Mouse (Mus musculus) forebrain, embryonic 15.5 days (tissue): Measurements from ENCODE around the gene Gm21994. TPM values are rescaled to one million over a fixed set of nuclear protein-coding genes. Genes with fewer than 3 reads are reported as not detected.
A peak's percentile ranks its signal among the peaks of the same experiment; 100 is the strongest.
"Not testable (repeated sequence)": the region's sequence is repeated elsewhere in the genome, so short reads cannot be mapped to it uniquely, and the experiment has no call there.

Experiments used
- ATAC-seq: fragments of 200-750 bp; cut with Nextera tagmentation; replicated peaks from 2 replicates; pipeline ENCODE4 v1.8.0; 2017; ENCODE audit warnings: mild to moderate bottlenecking, moderate TSS enrichment, moderate library complexity
- H3K27ac ChIP-seq: fragments of 300-500 bp; sonication (generic); replicated peaks from 2 replicates; pipeline ENCODE4 v1.5.1; 2015; ENCODE audit warnings: mild to moderate bottlenecking, inconsistent platforms
- H3K27me3 ChIP-seq: fragments of 300-500 bp; sonication (generic); 2 replicates; pipeline ENCODE4 v1.6.1; 2015; ENCODE audit warnings: inconsistent platforms
- H3K36me3 ChIP-seq: fragments of 300-500 bp; sonication (generic); 2 replicates; pipeline ENCODE4 v1.6.1; 2015; ENCODE audit warnings: mild to moderate bottlenecking, inconsistent platforms
- H3K4me1 ChIP-seq: fragments of 300-500 bp; sonication (generic); 2 replicates; pipeline ENCODE4 v1.6.1; 2015; ENCODE audit warnings: inconsistent platforms
- H3K4me2 ChIP-seq: fragments of 300-500 bp; sonication (generic); replicated peaks from 2 replicates; pipeline ENCODE4 v1.6.1; 2015; ENCODE audit warnings: mild to moderate bottlenecking, inconsistent platforms
- H3K4me3 ChIP-seq: fragments of 300-500 bp; sonication (generic); 2 replicates; pipeline ENCODE4 v1.5.1; 2015; ENCODE audit warnings: mild to moderate bottlenecking, inconsistent platforms
- H3K9ac ChIP-seq: fragments of 300-500 bp; sonication (generic); replicated peaks from 2 replicates; pipeline ENCODE4 v1.6.1; 2015; ENCODE audit warnings: mild to moderate bottlenecking, inconsistent platforms
- H3K9me3 ChIP-seq: fragments of 300-500 bp; sonication (generic); 2 replicates; pipeline ENCODE4 v1.6.1; 2016; ENCODE audit warnings: inconsistent platforms
- WGBS: fragments of 180-500 bp; shearing (Covaris S2); methylation state at CpG from one replicate; pipeline ENCODE4 v1.1.7; 2015; ENCODE audit warnings: mixed read lengths; 5-methylcytosine and 5-hydroxymethylcytosine counted together
- polyA plus RNA-seq: library from polyadenylated mRNA; unstranded; fragments of >200 nt; fragmentation: Nextera tagmentation; extraction: Ambion mirVana; gene quantifications from 2 replicates; pipeline ENCODE4 v1.2.1, GENCODE M21; 2015

Gene Gm21994
- 3.9 and 4.9 TPM in 2 replicates for polyA plus RNA-seq

DNA sequence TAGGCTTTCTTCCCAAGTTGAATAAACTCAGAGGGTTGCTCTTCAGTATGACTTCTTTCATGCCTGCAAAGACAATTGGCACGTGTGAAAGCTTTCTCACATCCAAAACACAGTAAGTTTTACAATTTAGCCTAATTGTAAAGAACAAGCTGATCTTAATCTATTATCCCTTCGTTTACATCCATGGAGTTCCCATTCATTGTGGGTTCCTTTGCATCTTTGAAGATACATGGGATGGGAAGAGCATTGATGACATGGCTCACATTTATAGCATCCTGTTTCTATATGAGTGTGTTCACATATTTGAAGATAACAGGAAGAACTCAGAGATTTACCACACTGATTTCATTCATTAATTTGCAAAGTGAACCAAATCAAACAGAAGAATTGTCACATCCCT is at the start of gene Gm21994:
Gene Gm21994 (minus strand): TSS at position 101 of the 400 bp plus-strand sequence.
- H3K4me2 ChIP-seq, H3K27me3 ChIP-seq, H3K27ac ChIP-seq, H3K9me3 ChIP-seq, H3K4me1 ChIP-seq, ATAC-seq, H3K4me3 ChIP-seq, H3K36me3 ChIP-seq, H3K9ac ChIP-seq: not testable (repeated sequence)
- WGBS = 54% methylated on average over 2 of the region's 2 CpGs

- Histone ChIP-seq H3K27me3 (no peaks in the 10 kb centered on the region), H3K4me2 (no peak overlapping the region), H3K9ac (no peak overlapping the region), H3K4me3 (no peak overlapping the region), H3K27ac (no peak overlapping the region), H3K36me3 (no peaks in the 10 kb centered on the region), H3K4me1 (no peaks in the 10 kb centered on the region), H3K9me3 (no peaks in the 10 kb centered on the region)
- ATAC-seq = no peak
- 52% methylated on average over 1 of the region's 1 CpGs for WGBS
Observed at GRCm38 (mm10) chr2:150299096-150299495, 43.7 kb upstream of the Gm21994 start.

- ATAC-seq = no peak
- Histone ChIP-seq H3K27me3 (no peaks in the 10 kb centered on the region), H3K4me1 (no peaks in the 10 kb centered on the region), H3K4me2 (no peak overlapping the region), H3K9me3 (no peaks in the 10 kb centered on the region), H3K27ac (no peak overlapping the region), H3K4me3 (no peak overlapping the region), H3K36me3 (no peaks in the 10 kb centered on the region), H3K9ac (no peak overlapping the region)
- WGBS = 92% methylated on average over 6 of the region's 6 CpGs
Observed at GRCm38 (mm10) chr2:150293669-150294068, 38.3 kb upstream of the Gm21994 start.

- H3K4me1 ChIP-seq, H3K9me3 ChIP-seq, H3K9ac ChIP-seq, H3K4me3 ChIP-seq, ATAC-seq, H3K36me3 ChIP-seq, H3K27me3 ChIP-seq, H3K4me2 ChIP-seq, H3K27ac ChIP-seq: not testable (repeated sequence)
- 85% methylated on average over 4 of the region's 4 CpGs for WGBS
Observed at GRCm38 (mm10) chr2:150257291-150257690, 1.9 kb upstream of the Gm21994 start, which contains the start of gene Gm14124. Gene Gm14124 (plus strand): TSS chr2:150257517.

DNA sequence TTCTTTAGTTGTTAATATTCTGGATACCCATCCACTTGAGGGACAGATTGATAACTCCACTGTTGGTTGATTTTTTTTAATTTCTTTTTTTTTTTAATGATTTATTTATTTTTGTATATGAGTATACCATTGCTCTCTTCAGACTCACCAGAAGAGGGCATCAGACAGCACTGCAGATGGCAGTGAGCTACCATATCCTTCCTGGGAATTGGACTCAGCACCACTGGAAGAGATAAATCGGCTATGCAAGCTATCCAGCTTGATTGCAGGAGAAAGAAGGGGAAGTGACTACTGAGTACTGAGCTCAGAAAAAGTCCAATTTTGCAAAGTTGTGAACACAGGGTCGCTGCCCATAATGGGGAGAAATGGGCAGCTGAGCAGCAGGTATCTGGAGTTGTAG is 1.5 kb upstream of the Gm21994 start:
- H3K9ac ChIP-seq = not testable (repeated sequence)

DNA sequence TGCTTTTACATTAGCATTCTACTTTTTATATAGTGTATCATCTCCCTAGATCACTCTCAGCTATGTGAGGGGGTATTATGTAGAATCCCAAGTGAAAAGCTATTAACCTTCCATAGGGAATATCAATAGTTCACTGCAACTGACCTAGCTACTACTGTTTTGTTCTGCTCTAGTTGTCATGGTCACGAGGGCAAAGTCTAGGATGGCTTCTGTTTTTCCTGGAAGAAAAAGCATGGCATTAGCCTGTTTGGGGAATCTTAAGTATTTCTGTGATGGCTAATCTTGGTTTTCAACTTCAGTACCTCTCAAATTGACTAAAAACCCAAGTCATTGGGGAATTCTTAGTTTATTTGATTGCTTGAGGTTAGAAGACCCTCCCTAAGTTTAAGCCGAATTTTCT is 12.2 kb downstream of the Gm21994 start:
- no peak overlapping the region for H3K9ac ChIP-seq
- no peaks in the 10 kb centered on the region for H3K4me1 ChIP-seq
- no peak overlapping the region for H3K27ac ChIP-seq
- H3K36me3 ChIP-seq = peaks cover 20% of the 10 kb centered on the region
- no peak for ATAC-seq
- H3K4me2 ChIP-seq = no peak overlapping the region
- H3K9me3 ChIP-seq = peaks cover 26% of the 10 kb centered on the region
- 87% methylated on average over 2 of the region's 2 CpGs for WGBS
- no peaks in the 10 kb centered on the region for H3K27me3 ChIP-seq
- no peak overlapping the region for H3K4me3 ChIP-seq

More for the DNA sequence above, 1.5 kb upstream of the Gm21994 start:
- not testable (repeated sequence) for H3K4me2 ChIP-seq, H3K9me3 ChIP-seq, H3K4me3 ChIP-seq, H3K36me3 ChIP-seq, H3K27ac ChIP-seq, H3K27me3 ChIP-seq, H3K4me1 ChIP-seq, ATAC-seq
- WGBS = 68% methylated on average over 2 of the region's 2 CpGs

DNA sequence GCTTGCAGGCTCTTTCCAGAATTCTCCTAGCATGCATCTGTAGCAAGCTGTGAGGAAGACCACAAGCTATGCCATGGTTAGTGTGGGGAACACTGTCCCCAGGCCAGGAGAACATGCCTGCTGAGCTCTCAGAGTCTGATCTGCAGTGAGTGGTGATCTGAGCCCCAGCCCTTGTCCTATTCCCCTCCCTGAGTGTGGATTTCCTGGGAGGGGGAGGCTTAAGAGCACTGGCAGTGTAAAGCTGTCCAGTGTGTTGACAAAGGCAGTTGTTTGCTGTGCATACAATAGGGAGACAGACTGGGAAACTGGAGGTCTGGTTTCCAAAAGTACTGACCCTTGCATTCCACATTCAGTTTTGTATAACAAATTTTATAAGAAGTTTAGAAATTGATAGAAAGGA is 32.1 kb downstream of the Gm21994 start:
- H3K9ac ChIP-seq, ATAC-seq: not testable (repeated sequence)

DNA sequence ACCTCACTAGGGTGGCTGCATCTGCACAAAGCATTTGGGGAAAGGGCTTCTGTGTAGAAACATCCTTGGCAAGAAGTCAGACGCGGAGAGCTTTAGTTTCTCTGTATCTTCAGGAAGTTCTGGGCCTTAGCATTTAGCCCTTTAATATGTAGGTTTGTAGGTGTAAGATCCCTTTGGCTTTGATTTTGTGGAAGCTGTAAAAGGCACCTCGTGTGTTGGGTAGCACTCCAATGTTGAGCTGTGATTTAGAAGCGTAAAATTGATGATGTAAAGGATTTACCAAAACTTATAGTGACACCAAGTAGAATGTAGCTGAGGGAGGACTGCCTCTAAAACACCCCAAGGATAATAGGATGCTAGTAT is 37.0 kb downstream of the Gm21994 start:
- 27% methylated on average over 4 of the region's 4 CpGs for WGBS
- H3K27me3 ChIP-seq, H3K36me3 ChIP-seq, H3K9me3 ChIP-seq, ATAC-seq, H3K4me1 ChIP-seq: not testable (repeated sequence)
- Histone ChIP-seq H3K4me3 (peak overlapping the region; percentile 45), H3K27ac (peak overlapping the region; percentile 48), H3K9ac (peak overlapping the region; percentile 38; the same call in 1 of the 2 replicates), H3K4me2 (peak overlapping the region; percentile 45)

More for the DNA sequence above, 32.1 kb downstream of the Gm21994 start:
- not testable (repeated sequence) for H3K36me3 ChIP-seq, H3K9me3 ChIP-seq, H3K4me2 ChIP-seq, H3K4me3 ChIP-seq, H3K27ac ChIP-seq, H3K4me1 ChIP-seq, H3K27me3 ChIP-seq

DNA sequence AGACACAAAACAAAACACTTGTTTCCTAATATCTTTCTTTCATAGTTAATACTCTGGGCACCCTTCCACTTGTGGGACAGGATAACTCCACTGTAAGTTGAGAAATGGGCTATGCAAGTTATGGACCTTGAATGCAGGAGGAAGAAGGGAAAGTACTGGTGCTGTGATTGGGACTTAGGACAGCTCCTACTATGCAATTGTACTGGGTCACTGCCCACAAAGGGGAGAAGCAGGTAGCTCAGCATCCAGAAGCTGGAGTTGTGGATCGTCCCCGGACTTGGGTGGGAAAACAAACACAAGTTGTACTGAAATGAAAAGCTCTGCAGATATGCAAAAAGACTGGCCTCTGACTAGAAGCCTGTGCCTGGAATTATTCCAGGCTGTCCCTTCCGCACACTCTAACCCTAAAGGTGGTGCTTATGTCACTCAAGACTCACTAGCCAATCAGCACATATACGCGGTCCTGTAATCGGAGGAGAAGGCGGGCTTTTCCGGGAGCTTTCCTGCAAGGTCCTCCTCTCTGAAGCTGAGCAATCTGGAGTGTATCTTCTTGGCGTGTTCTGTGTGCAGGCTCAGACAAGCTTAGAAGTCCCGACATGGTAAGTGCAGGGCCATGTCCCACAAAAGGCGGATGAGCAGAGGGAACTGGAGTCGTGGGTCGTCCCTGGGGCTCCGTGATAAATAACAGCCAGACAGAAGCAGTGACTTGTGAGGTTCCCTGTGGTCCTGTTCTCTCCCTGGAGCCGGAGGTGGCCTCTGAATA is 37.6 kb downstream of the Gm21994 start, which contains the start of gene Zfp937:
Gene Zfp937 (plus strand): TSS at position 474 of the 763 bp plus-strand sequence.
- Histone ChIP-seq H3K4me3 (peak within 1 kb of the TSS; percentile 45), H3K27ac (peak within 1 kb of the TSS; percentile 48), H3K9ac (peak within 1 kb of the TSS; percentile 38; the same call in 1 of the 2 replicates), H3K4me2 (peak within 1 kb of the TSS; percentile 45)
- H3K9me3 ChIP-seq, H3K4me1 ChIP-seq, H3K27me3 ChIP-seq, H3K36me3 ChIP-seq: not testable (repeated sequence)
- ATAC-seq = peak; percentile 100
- 1% methylated on average over 15 of the region's 15 CpGs for WGBS

Other genes starting within 250 kb of the Gm21994 start
- gene Zfp120, start 118.9 kb downstream of the Gm21994 start, polyA plus RNA-seq = 9.6 and 11.2 TPM in 2 replicates
- gene Gm10770, start 75.9 kb downstream of the Gm21994 start, polyA plus RNA-seq = not detected in 2 replicates
- gene Gm14139, start 73.8 kb downstream of the Gm21994 start, polyA plus RNA-seq = not detected in 2 replicates
- 9.9 and 11.0 TPM in 2 replicates for gene Zfp937, start 37.5 kb downstream of the Gm21994 start, polyA plus RNA-seq
- gene Gm14124, start 1.9 kb upstream of the Gm21994 start, polyA plus RNA-seq = not detected in 2 replicates
- 0.76 and 1.9 TPM in 2 replicates for gene Gm10130, start 68.1 kb upstream of the Gm21994 start, polyA plus RNA-seq
- 13.6 and 16.5 TPM in 2 replicates for gene 3300002I08Rik, start 107.2 kb upstream of the Gm21994 start, polyA plus RNA-seq
- 8.1 and 8.3 TPM in 2 replicates for gene Zfp442, start 195.9 kb upstream of the Gm21994 start, polyA plus RNA-seq
- gene Zfp345, start 229.5 kb upstream of the Gm21994 start, polyA plus RNA-seq = not detected in 2 replicates